ENCODE assay signal across 17 mouse cellular contexts in the genomic region with DNA sequence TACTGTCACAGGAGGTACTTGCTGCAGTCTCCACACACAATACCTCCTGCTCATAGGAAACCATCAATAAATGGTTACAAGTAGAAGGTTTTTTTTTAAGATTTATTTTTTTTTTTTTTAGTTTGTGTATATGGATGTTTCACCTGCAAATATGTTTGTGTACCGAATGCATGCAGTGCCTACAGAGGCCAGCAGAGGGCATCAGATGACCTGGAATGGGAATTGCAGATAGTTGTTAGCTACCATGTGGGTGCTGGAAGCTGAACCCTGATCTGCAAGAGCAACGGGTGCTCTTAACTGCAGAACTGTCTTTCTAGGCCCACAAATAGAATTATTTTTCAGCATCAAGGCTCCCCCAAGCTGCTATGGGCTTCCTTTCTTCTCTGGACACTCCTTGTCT. TPM values are rescaled to one million over a fixed set of nuclear protein-coding genes. Genes with fewer than 3 reads are reported as not detected.
DNase-seq lines count a peak whose midpoint lies in the region; ATAC-seq and TF ChIP-seq lines count a peak whose summit lies in the region.
"Had no signal": no experiment of that assay in that cellular context is flagged by ENCODE, and none has a peak within 500 bp of the region (broad histone marks: within the 10 kb centered on the region; RNA-seq: fewer than 3 reads in every experiment).

No protein-coding gene starts in this region.

- WGBS in liver, embryonic 12.5 days (ENCODE audit: insufficient replicate concordance): 70% methylated on average over 2 of the region's 2 CpGs
- 93% methylated on average over 2 of the region's 2 CpGs for WGBS in midbrain, embryonic 10.5 days

- H3K9me3 ChIP-seq in liver, embryonic 12.5 days (replicated peaks): no peaks in the 10 kb centered on the region
- peaks cover 4% of the 10 kb centered on the region for H3K9me3 ChIP-seq in E14TG2a.4 (ENCODE audit: low read length)
- H3K9me3 ChIP-seq in midbrain, embryonic 10.5 days (replicated peaks): peaks cover 6% of the 10 kb centered on the region; the same call in 1 of the 2 replicates
- H3K9me3 ChIP-seq: embryonic facial prominence, embryonic 13.5 days; forebrain, embryonic 15.5 days; heart, embryonic 15.5 days; lung, embryonic 15.5 days; midbrain, embryonic 12.5 days; neural tube, embryonic 13.5 days had no signal

- ATAC-seq in CD4-positive, CD25-positive, alpha-beta regulatory T cell, adult 4 months: no peak
- no peak for ATAC-seq in liver, embryonic 12.5 days
- ATAC-seq: forebrain, embryonic 15.5 days had no signal

- H3K4me2 ChIP-seq in liver, embryonic 12.5 days: no peak overlapping the region
- H3K4me2 ChIP-seq: embryonic facial prominence, embryonic 13.5 days; forebrain, embryonic 15.5 days; heart, embryonic 15.5 days; lung, embryonic 15.5 days; midbrain, embryonic 12.5 days; neural tube, embryonic 13.5 days had no signal

- peak; percentile 77 for TF ChIP-seq CTCF in E14TG2a.4 (conservative IDR thresholded peaks at IDR 0.05; ENCODE audit: low read length)

- H3K27me3 ChIP-seq in liver, embryonic 12.5 days (replicated peaks): 0 out of 2 replicates have a peak, but pooled peaks cover 2% of the 10 kb centered on the region
- H3K27me3 ChIP-seq in E14TG2a.4 (ENCODE audit: insufficient read depth, low read length): peaks cover 8% of the 10 kb centered on the region
- H3K27me3 ChIP-seq in midbrain, embryonic 10.5 days (ENCODE audit: low read depth, poor library complexity, severe bottlenecking): peaks cover 42% of the 10 kb centered on the region
- H3K27me3 ChIP-seq: forebrain, embryonic 15.5 days; lung, embryonic 15.5 days; neural tube, embryonic 13.5 days had no signal

- DNase-seq in CD4-positive, CD25-positive, alpha-beta regulatory T cell, adult 2 months (ENCODE audit: low read depth, low spot score): peak; percentile 7
- DNase-seq in liver: peak; percentile 15
- peak; percentile 20 for DNase-seq in c-Kit-positive CD71-positive TER-119-positive erythroid progenitor cells, embryonic 14.5 days (ENCODE audit: low spot score)
- DNase-seq in adrenal gland, adult 2 months: no peak
- no peak for DNase-seq in midbrain, embryonic 10.5 days (ENCODE audit: low spot score)
- DNase-seq: gastrocnemius, postnatal 25 days had no signal

- no peak overlapping the region for H3K27ac ChIP-seq in liver, embryonic 12.5 days
- no peak overlapping the region for H3K27ac ChIP-seq in midbrain, embryonic 10.5 days (replicated peaks)
- H3K27ac ChIP-seq: embryonic facial prominence, embryonic 13.5 days; forebrain, embryonic 15.5 days; heart, embryonic 15.5 days; lung, embryonic 15.5 days; midbrain, embryonic 12.5 days; neural tube, embryonic 13.5 days had no signal

- no peak overlapping the region for H3K4me3 ChIP-seq in liver, embryonic 12.5 days
- no peak overlapping the region for H3K4me3 ChIP-seq in E14TG2a.4 (replicated peaks; ENCODE audit: low read length)
- no peak overlapping the region for H3K4me3 ChIP-seq in midbrain, embryonic 10.5 days
- H3K4me3 ChIP-seq: embryonic facial prominence, embryonic 13.5 days; forebrain, embryonic 15.5 days; heart, embryonic 15.5 days; lung, embryonic 15.5 days; midbrain, embryonic 12.5 days; neural tube, embryonic 13.5 days had no signal

- no peaks in the 10 kb centered on the region for H3K4me1 ChIP-seq in liver, embryonic 12.5 days
- no peaks in the 10 kb centered on the region for H3K4me1 ChIP-seq in E14TG2a.4 (replicated peaks; ENCODE audit: low read depth, low read length)
- peaks cover 23% of the 10 kb centered on the region for H3K4me1 ChIP-seq in midbrain, embryonic 10.5 days
- H3K4me1 ChIP-seq: heart, embryonic 15.5 days; lung, embryonic 15.5 days; midbrain, embryonic 12.5 days; neural tube, embryonic 13.5 days had no signal

- H3K36me3 ChIP-seq in liver, embryonic 12.5 days: no peaks in the 10 kb centered on the region
- H3K36me3 ChIP-seq in E14TG2a.4 (ENCODE audit: insufficient read depth, low read length): no peaks in the 10 kb centered on the region
- no peaks in the 10 kb centered on the region for H3K36me3 ChIP-seq in midbrain, embryonic 10.5 days
- H3K36me3 ChIP-seq: embryonic facial prominence, embryonic 13.5 days; forebrain, embryonic 15.5 days; heart, embryonic 15.5 days; lung, embryonic 15.5 days; midbrain, embryonic 12.5 days; neural tube, embryonic 13.5 days had no signal

- H3K9ac ChIP-seq in liver, embryonic 12.5 days: no peak overlapping the region
- H3K9ac ChIP-seq: embryonic facial prominence, embryonic 13.5 days; forebrain, embryonic 15.5 days; heart, embryonic 15.5 days; lung, embryonic 15.5 days; midbrain, embryonic 12.5 days; neural tube, embryonic 13.5 days had no signal

RNA-seq across cellular contexts. Expression of gene Foxl2, which starts 25.6 kb away (rescaled TPM):
- polyA plus RNA-seq in CD4-positive, CD25-positive, alpha-beta regulatory T cell, adult 4 months (2017; shearing (Covaris generic)): not detected
- polyA plus RNA-seq in liver, embryonic 12.5 days (2016; fragmentation: Nextera tagmentation; extraction: Ambion mirVana): not detected in 2 replicates
- total RNA-seq in adrenal gland, adult 2 months (2021): under 1 TPM in 1 of 2 experiments, not detected in 1; 0.20 TPM
- polyA plus RNA-seq in adrenal gland, adult 2 months (2012; rRNA removed): 0.04 and 0.35 TPM in 2 replicates
- polyA plus RNA-seq in midbrain, embryonic 10.5 days (2016; fragmentation: Nextera tagmentation; extraction: Ambion mirVana): 3.5 and 4.1 TPM in 2 replicates
- polyA plus RNA-seq: heart, embryonic 15.5 days; large intestine, adult 2 months; lung, embryonic 15.5 days had no signal

RNA-seq across cellular contexts. Expression of gene 7420426K07Rik, which starts 26.6 kb away (rescaled TPM):
- not detected for polyA plus RNA-seq in CD4-positive, CD25-positive, alpha-beta regulatory T cell, adult 4 months (2017; shearing (Covaris generic))
- not detected in 2 replicates for polyA plus RNA-seq in liver, embryonic 12.5 days (2016; fragmentation: Nextera tagmentation; extraction: Ambion mirVana)
- total RNA-seq in adrenal gland, adult 2 months (2021): not detected
- not detected in 2 replicates for polyA plus RNA-seq in adrenal gland, adult 2 months (2012; rRNA removed)
- not detected in 2 replicates for polyA plus RNA-seq in midbrain, embryonic 10.5 days (2016; fragmentation: Nextera tagmentation; extraction: Ambion mirVana)
- total RNA-seq: gastrocnemius, postnatal 25 days; left cerebral cortex, postnatal 10 days had no signal
- polyA plus RNA-seq: embryonic facial prominence, embryonic 13.5 days; forebrain, embryonic 15.5 days; heart, embryonic 15.5 days; large intestine, adult 2 months; lung, embryonic 15.5 days; midbrain, embryonic 12.5 days; neural tube, embryonic 13.5 days had no signal

RNA-seq across cellular contexts. Expression of gene Faim, which starts 56.7 kb away (rescaled TPM):
- polyA plus RNA-seq in CD4-positive, CD25-positive, alpha-beta regulatory T cell, adult 4 months (2017; shearing (Covaris generic)): 10 to 100 TPM; 48.3 to 57.8 TPM
- polyA plus RNA-seq in liver, embryonic 12.5 days (2016; fragmentation: Nextera tagmentation; extraction: Ambion mirVana): 22.9 and 24.2 TPM in 2 replicates
- total RNA-seq in adrenal gland, adult 2 months (2021): 10 to 100 TPM; 20.6 to 22.0 TPM
- polyA plus RNA-seq in adrenal gland, adult 2 months (2012; rRNA removed): 0.83 and 1.1 TPM in 2 replicates
- 73.5 and 81.5 TPM in 2 replicates for polyA plus RNA-seq in midbrain, embryonic 10.5 days (2016; fragmentation: Nextera tagmentation; extraction: Ambion mirVana)

Comparison
In these comparisons a context has a peak if more than half of its experiments do, and no peak if none do; other contexts are left out.
1. DNase-seq: peak in CD4-positive, CD25-positive, alpha-beta regulatory T cell, adult 2 months (single experiment), liver (single experiment) and c-Kit-positive CD71-positive TER-119-positive erythroid progenitor cells, embryonic 14.5 days (single experiment); none in adrenal gland, adult 2 months (single experiment) and midbrain, embryonic 10.5 days (single experiment).
2. RNA of gene Faim, which starts 56.7 kb away (polyA plus RNA-seq): 73.5 to 81.5 TPM in midbrain, embryonic 10.5 days, 48.3 to 57.8 TPM in CD4-positive, CD25-positive, alpha-beta regulatory T cell, adult 4 months and 22.9 to 24.2 TPM in liver, embryonic 12.5 days; 0.83 to 1.1 TPM in adrenal gland, adult 2 months; every median in the first group is over 10 times any median in the second.